Mouse (Mus musculus) G1E (cell line): ENCODE measurements around the gene Kctd3.

Experiments
- CTCF ChIP-seq: IDR thresholded peaks from 2 replicates; pipeline ENCODE4 v1.5.1; 2012; ENCODE audit warnings: low read depth, low read length, inconsistent platforms, mixed read lengths
- GATA1 ChIP-seq: IDR thresholded peaks from 2 replicates; pipeline ENCODE4 v1.6.1; 2012; ENCODE audit warnings: borderline replicate concordance, low read length, inconsistent platforms, mixed read lengths
- GATA2 ChIP-seq: IDR thresholded peaks from 2 replicates; pipeline ENCODE4 v1.6.1; 2012; ENCODE audit warnings: low read depth, low read length, inconsistent platforms, borderline replicate concordance
- TAL1 ChIP-seq: conservative IDR thresholded peaks from 2 replicates; pipeline ENCODE4 v1.6.1; 2012; ENCODE audit warnings: low read depth, low read length, inconsistent platforms, mixed read lengths

GRCm38 (mm10) chr1:188937246-188937780, 70.3 kb downstream of the Kctd3 start:
- no peak for TF ChIP-seq CTCF
- TF ChIP-seq GATA1: no peak
- no peak for TF ChIP-seq TAL1
- no peak for TF ChIP-seq GATA2
